Mouse (Mus musculus) embryonic facial prominence, embryonic 11.5 days (tissue): ENCODE measurements at regions not wholly inside any gene's neighbourhood (a gene's known extent, or its start where the extent isn't known, plus 50 kb on each side); places are given as distances from the start of the nearest gene placed in this dataset.
A peak's percentile ranks its signal among the peaks of the same experiment; 100 is the strongest.

ENCODE experiments used
- ATAC-seq: fragments of 200-750 bp; cut with Nextera tagmentation; replicated peaks from 2 replicates; pipeline ENCODE4 v1.8.0; 2017; ENCODE audit warnings: low read depth; ENCODE audit not compliant: insufficient number of reproducible peaks, low FRiP score, low TSS enrichment
- DNase-seq: peaks from one replicate; pipeline ENCODE4 v3.0.0-alpha.2; 2015; ENCODE audit warnings: low spot score
- H3K27ac ChIP-seq: fragments of 300-500 bp; sonication (generic); replicated peaks from 2 replicates; pipeline ENCODE4 v1.5.1; 2014; ENCODE audit warnings: mild to moderate bottlenecking, low read depth, low read length, control low read depth
- H3K27me3 ChIP-seq: fragments of 300-500 bp; sonication (generic); 2 replicates; pipeline ENCODE4 v1.6.1; 2014; ENCODE audit warnings: mild to moderate bottlenecking, low read length, moderate library complexity, mixed read lengths; ENCODE audit not compliant: control insufficient read depth, insufficient read depth
- H3K36me3 ChIP-seq: fragments of 300-500 bp; sonication (generic); replicated peaks from 2 replicates; pipeline ENCODE4 v1.6.1; 2014; ENCODE audit warnings: low read depth, mild to moderate bottlenecking, low read length, moderate library complexity, mixed read lengths; ENCODE audit not compliant: control insufficient read depth, insufficient read depth
- H3K4me1 ChIP-seq: fragments of 300-500 bp; sonication (generic); 2 replicates; pipeline ENCODE4 v1.6.1; 2014; ENCODE audit warnings: low read length, mixed read lengths; ENCODE audit not compliant: control insufficient read depth, insufficient read depth
- H3K4me2 ChIP-seq: fragments of 300-500 bp; sonication (generic); 2 replicates; pipeline ENCODE4 v1.6.1; 2014; ENCODE audit warnings: low read depth, mild to moderate bottlenecking, control low read depth, low read length, moderate library complexity
- H3K4me3 ChIP-seq: fragments of 300-500 bp; sonication (generic); 2 replicates; pipeline ENCODE4 v1.5.1; 2014; ENCODE audit warnings: low read depth, low read length, control low read depth
- H3K9ac ChIP-seq: fragments of 300-500 bp; sonication (generic); replicated peaks from 2 replicates; pipeline ENCODE4 v1.6.1; 2014; ENCODE audit warnings: mild to moderate bottlenecking, control low read depth, low read length
- H3K9me3 ChIP-seq: fragments of 300-500 bp; sonication (generic); replicated peaks from 2 replicates; pipeline ENCODE4 v1.6.1; 2016; ENCODE audit warnings: mild to moderate bottlenecking, low read length, inconsistent platforms, mixed read lengths; ENCODE audit not compliant: control insufficient read depth
- WGBS: fragments of 180-500 bp; shearing (Covaris S2); extraction: QIAGEN DNeasy Blood & Tissue Kit; methylation state at CpG from one replicate; pipeline ENCODE4 v1.1.7; 2014; 5-methylcytosine and 5-hydroxymethylcytosine counted together

- no peak for DNase-seq
- 92% methylated on average over 12 of the region's 12 CpGs for WGBS
- no peak overlapping the region for H3K9ac ChIP-seq
These were observed 98.8 kb upstream of the Lemd2 start for GRCm38 (mm10) chr17:27303061-27303460.

DNA sequence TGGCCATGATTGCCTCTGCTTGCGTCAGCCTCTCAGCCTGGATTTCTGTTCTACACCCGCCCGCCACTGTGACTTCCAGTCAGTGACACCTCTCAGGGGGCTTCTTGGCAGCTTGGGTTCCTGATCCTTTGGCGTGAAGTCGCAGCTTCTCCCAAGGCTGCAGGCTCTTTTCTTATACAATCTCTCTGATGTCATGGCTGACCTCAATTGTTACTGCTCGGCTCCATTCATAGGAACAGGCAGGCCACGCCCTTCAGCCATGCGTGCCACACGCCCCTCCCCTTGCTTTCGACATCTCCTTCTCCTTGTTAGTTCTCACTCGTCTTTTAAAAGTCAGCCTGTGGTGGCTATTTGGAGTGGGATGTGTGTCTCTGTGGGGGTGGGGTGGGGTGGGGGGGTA, 97.1 kb upstream of the Lemd2 start:
- Histone ChIP-seq H3K9me3 (no peaks in the 10 kb centered on the region), H3K27ac (no peak overlapping the region), H3K27me3 (no peaks in the 10 kb centered on the region), H3K4me3 (no peak overlapping the region), H3K4me2 (no peak overlapping the region), H3K36me3 (no peaks in the 10 kb centered on the region), H3K4me1 (no peaks in the 10 kb centered on the region; the same call in 1 of the 2 replicates), H3K9ac (no peak overlapping the region)
- no peak for ATAC-seq
- 64% methylated on average over 11 of the region's 11 CpGs for WGBS
- peak; percentile 3 for DNase-seq

More at GRCm38 (mm10) chr17:27303061-27303460, 98.8 kb upstream of the Lemd2 start:
- no peaks in the 10 kb centered on the region for H3K27me3 ChIP-seq
- ATAC-seq, result no peak
- no peak overlapping the region for H3K4me3 ChIP-seq
- no peaks in the 10 kb centered on the region for H3K36me3 ChIP-seq
- H3K9me3 ChIP-seq, result no peaks in the 10 kb centered on the region
- H3K4me2 ChIP-seq, result no peak overlapping the region
- no peak overlapping the region for H3K27ac ChIP-seq
- no peaks in the 10 kb centered on the region; the same call in 1 of the 2 replicates for H3K4me1 ChIP-seq

GRCm38 (mm10) chr17:27299297-27299696, 95.0 kb upstream of the Lemd2 start:
- Histone ChIP-seq H3K4me1 (no peaks in the 10 kb centered on the region), H3K27ac (no peak overlapping the region), H3K36me3 (no peaks in the 10 kb centered on the region), H3K4me3 (no peak overlapping the region), H3K9ac (no peak overlapping the region), H3K27me3 (no peaks in the 10 kb centered on the region), H3K4me2 (no peak overlapping the region), H3K9me3 (no peaks in the 10 kb centered on the region)
- DNase-seq (no peak), ATAC-seq (no peak)
- WGBS, result 77% methylated on average over 4 of the region's 4 CpGs

- no peak overlapping the region for H3K9ac ChIP-seq
- no peaks in the 10 kb centered on the region for H3K9me3 ChIP-seq
- H3K36me3 ChIP-seq, result no peaks in the 10 kb centered on the region
- no peak overlapping the region for H3K4me2 ChIP-seq
- no peaks in the 10 kb centered on the region for H3K27me3 ChIP-seq
- H3K4me1 ChIP-seq, result no peaks in the 10 kb centered on the region
- no peak for DNase-seq
- H3K27ac ChIP-seq, result no peak overlapping the region
- no peak for ATAC-seq
- WGBS, result 81% methylated on average over 10 of the region's 10 CpGs
- no peak overlapping the region for H3K4me3 ChIP-seq
These were observed 94.1 kb upstream of the Lemd2 start for GRCm38 (mm10) chr17:27298351-27298750.

DNA sequence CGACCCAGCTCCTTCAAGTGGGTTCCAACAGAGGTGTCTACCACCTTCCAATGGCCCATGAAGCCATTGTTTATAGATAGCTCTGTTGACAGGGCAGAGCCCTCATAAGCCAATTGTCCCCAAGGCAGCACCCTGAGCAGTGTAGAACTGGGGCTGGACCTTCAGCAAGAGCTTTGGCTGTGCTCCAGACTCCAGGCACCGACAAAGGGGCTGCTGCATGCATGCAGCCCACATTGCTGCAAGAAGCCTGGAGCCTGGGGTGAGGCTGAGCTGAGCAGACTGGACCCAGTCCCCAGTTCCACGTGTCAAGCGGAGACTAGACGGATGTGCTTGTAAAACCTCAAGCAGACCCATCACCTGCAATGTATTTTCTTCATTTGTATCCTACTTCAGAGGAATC, 91.9 kb upstream of the Lemd2 start:
- Histone ChIP-seq H3K9ac (no peak overlapping the region), H3K4me1 (no peaks in the 10 kb centered on the region), H3K9me3 (no peaks in the 10 kb centered on the region), H3K27ac (no peak overlapping the region), H3K27me3 (no peaks in the 10 kb centered on the region), H3K4me3 (no peak overlapping the region), H3K4me2 (no peak overlapping the region), H3K36me3 (no peaks in the 10 kb centered on the region)
- ATAC-seq (no peak), DNase-seq (no peak)
- WGBS, result 89% methylated on average over 5 of the region's 5 CpGs

GRCm38 (mm10) chr17:27294208-27294604, 89.9 kb upstream of the Lemd2 start:
- H3K4me3 ChIP-seq, result no peak overlapping the region
- H3K36me3 ChIP-seq, result no peaks in the 10 kb centered on the region
- no peaks in the 10 kb centered on the region for H3K27me3 ChIP-seq
- ATAC-seq (peak; percentile 34; the same call in 1 of the 2 replicates), DNase-seq (no peak)
- no peak overlapping the region for H3K27ac ChIP-seq
- H3K9me3 ChIP-seq, result peaks cover 4% of the 10 kb centered on the region
- WGBS, result 77% methylated on average over 5 of the region's 5 CpGs
- H3K4me2 ChIP-seq, result no peak overlapping the region
- no peaks in the 10 kb centered on the region for H3K4me1 ChIP-seq
- no peak overlapping the region for H3K9ac ChIP-seq

GRCm38 (mm10) chr17:27293586-27294207, 89.4 kb upstream of the Lemd2 start:
- H3K4me3 ChIP-seq, result no peak overlapping the region
- H3K4me2 ChIP-seq, result no peak overlapping the region
- 76% methylated on average over 14 of the region's 14 CpGs for WGBS
- H3K9me3 ChIP-seq, result peaks cover 4% of the 10 kb centered on the region
- H3K36me3 ChIP-seq, result no peaks in the 10 kb centered on the region
- DNase-seq (no peak), ATAC-seq (no peak)
- H3K27ac ChIP-seq, result no peak overlapping the region
- H3K4me1 ChIP-seq, result no peaks in the 10 kb centered on the region
- no peaks in the 10 kb centered on the region for H3K27me3 ChIP-seq
- H3K9ac ChIP-seq, result no peak overlapping the region

DNA sequence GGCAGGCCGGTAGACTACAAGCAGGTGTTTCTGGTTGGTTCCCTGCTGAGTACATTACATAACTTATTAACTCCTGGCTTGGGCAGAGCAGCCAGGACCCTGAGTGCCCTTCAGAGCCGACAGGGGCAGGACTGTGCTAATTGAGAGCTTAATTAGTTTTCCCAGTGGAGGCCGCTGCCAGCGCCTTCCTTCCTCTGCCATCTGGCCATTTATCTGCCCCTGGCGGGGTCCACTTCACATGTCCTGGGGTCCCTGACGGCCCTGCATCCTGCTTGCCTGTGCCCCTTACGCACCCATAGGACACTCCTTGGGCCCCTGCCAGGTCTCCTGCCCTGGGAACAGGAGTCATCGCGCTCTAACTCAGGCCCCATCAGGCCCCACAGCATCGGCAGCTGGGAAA, 87.4 kb upstream of the Lemd2 start:
- peaks cover 4% of the 10 kb centered on the region for H3K9me3 ChIP-seq
- H3K27ac ChIP-seq, result no peak overlapping the region
- no peaks in the 10 kb centered on the region for H3K36me3 ChIP-seq
- H3K9ac ChIP-seq, result no peak overlapping the region
- no peak for DNase-seq
- ATAC-seq, result no peak
- no peaks in the 10 kb centered on the region for H3K4me1 ChIP-seq
- H3K4me3 ChIP-seq, result no peak overlapping the region
- no peaks in the 10 kb centered on the region for H3K27me3 ChIP-seq
- 83% methylated on average over 10 of the region's 10 CpGs for WGBS
- no peak overlapping the region for H3K4me2 ChIP-seq
